Comparison of ENCODE assay signal across 26 mouse cellular contexts in genomic region chr13:15227641-15228040, GRCm38 (mm10).
DNase-seq lines count a peak whose midpoint lies in the region; ATAC-seq and TF ChIP-seq lines count a peak whose summit lies in the region.
"Had no signal": no experiment of that assay in that cellular context is flagged by ENCODE, and none has a peak within 500 bp of the region (broad histone marks: within the 10 kb centered on the region; RNA-seq: fewer than 3 reads in every experiment).

No protein-coding gene starts in this region.

- H3K4me2 ChIP-seq in heart, postnatal 0 days (ENCODE audit: low read depth, low read length) = no peak overlapping the region
- H3K4me2 ChIP-seq in lung, postnatal 0 days (replicated peaks; ENCODE audit: low read depth, low read length) = no peak overlapping the region
- H3K4me2 ChIP-seq: embryonic facial prominence, embryonic 12.5 days; forebrain, embryonic 12.5 days had no signal

- H3K9ac ChIP-seq in heart, postnatal 0 days (replicated peaks; ENCODE audit: low read depth, low read length) = no peak overlapping the region
- H3K9ac ChIP-seq in lung, postnatal 0 days (replicated peaks; ENCODE audit: low read depth) = no peak overlapping the region
- H3K9ac ChIP-seq: embryonic facial prominence, embryonic 12.5 days; forebrain, embryonic 12.5 days had no signal

- TF ChIP-seq CTCF in heart, postnatal 0 days (IDR thresholded peaks at IDR 0.05; ENCODE audit: low read depth) = no peak
- no peak for TF ChIP-seq CTCF in lung, postnatal 0 days (IDR thresholded peaks at IDR 0.05)

- no peaks in the 10 kb centered on the region for H3K9me3 ChIP-seq in heart, postnatal 0 days (replicated peaks; ENCODE audit: control insufficient read depth, low read length)
- no peaks in the 10 kb centered on the region for H3K9me3 ChIP-seq in heart, embryonic 10.5 days
- no peaks in the 10 kb centered on the region for H3K9me3 ChIP-seq in lung, postnatal 0 days (ENCODE audit: low read length)
- H3K9me3 ChIP-seq: embryonic facial prominence, embryonic 12.5 days; forebrain, embryonic 12.5 days; G1E had no signal

- WGBS in heart, postnatal 0 days = 47% methylated on average over 1 of the region's 1 CpGs
- 36% methylated on average over 1 of the region's 1 CpGs for WGBS in heart, embryonic 10.5 days
- 36% methylated on average over 1 of the region's 1 CpGs for WGBS in lung, postnatal 0 days

- ATAC-seq in cerebellum, adult (ENCODE audit: insufficient number of reproducible peaks, low FRiP score, low TSS enrichment) = 0 out of 2 replicates have a peak, but pooled peaks have one; percentile 15
- no peak for ATAC-seq in heart, postnatal 0 days (ENCODE audit: insufficient read depth, low read depth)
- no peak for ATAC-seq in lung, postnatal 0 days
- ATAC-seq in neutrophil, adult 5-6 weeks (ENCODE audit: extremely low read depth, insufficient number of reproducible peaks, low FRiP score, poor library complexity, severe bottlenecking) = peak; percentile 6; the same call in 1 of the 2 replicates
- ATAC-seq: activated CD4-positive, CD25-positive, alpha-beta regulatory T cell, adult 4 months; CD4-positive, CD25-positive, alpha-beta regulatory T cell, adult 4 months; forebrain, embryonic 14.5 days; forebrain, embryonic 16.5 days; Patski had no signal

- DNase-seq in cerebellum, postnatal 10 days = no peak
- peak; percentile 100 for DNase-seq in heart, postnatal 0 days (ENCODE audit: low spot score)
- no peak for DNase-seq in heart, embryonic 10.5 days (ENCODE audit: low spot score)
- peak; percentile 98 for DNase-seq in lung, postnatal 0 days (ENCODE audit: low spot score)
- DNase-seq in lung, postnatal 14 days = no peak
- DNase-seq: adrenal gland, adult 8-10 months; adrenal gland, postnatal 14 days; adrenal gland, postnatal 36 days; B cell, adult 2 months; cerebellum, adult 11 months; cerebellum, adult 18-20 months; cerebellum, adult 8-10 months; cerebellum, adult 9-11 months; cerebellum, postnatal 25 days had no signal

- TF ChIP-seq EP300 in heart, postnatal 0 days (IDR thresholded peaks at IDR 0.05; ENCODE audit: low read depth) = no peak
- TF ChIP-seq EP300 in lung, postnatal 0 days (IDR thresholded peaks at IDR 0.05) = no peak

- no peak overlapping the region for H3K4me3 ChIP-seq in heart, postnatal 0 days (ENCODE audit: low read depth, low read length)
- H3K4me3 ChIP-seq in heart, embryonic 10.5 days = no peak overlapping the region
- H3K4me3 ChIP-seq in lung, postnatal 0 days (ENCODE audit: low read depth, low read length) = no peak overlapping the region
- H3K4me3 ChIP-seq: embryonic facial prominence, embryonic 10.5 days; embryonic facial prominence, embryonic 12.5 days; forebrain, embryonic 12.5 days had no signal

- no peaks in the 10 kb centered on the region for H3K36me3 ChIP-seq in heart, postnatal 0 days (replicated peaks; ENCODE audit: control insufficient read depth, insufficient read depth, low read length)
- H3K36me3 ChIP-seq in heart, embryonic 10.5 days = no peaks in the 10 kb centered on the region
- H3K36me3 ChIP-seq in lung, postnatal 0 days (ENCODE audit: insufficient read depth, low read length) = no peaks in the 10 kb centered on the region
- H3K36me3 ChIP-seq: embryonic facial prominence, embryonic 10.5 days; embryonic facial prominence, embryonic 12.5 days; forebrain, embryonic 12.5 days; G1E had no signal

- no peaks in the 10 kb centered on the region for H3K4me1 ChIP-seq in heart, postnatal 0 days (ENCODE audit: control insufficient read depth, insufficient read depth)
- H3K4me1 ChIP-seq in heart, embryonic 10.5 days = no peaks in the 10 kb centered on the region
- H3K4me1 ChIP-seq in lung, postnatal 0 days (ENCODE audit: insufficient read depth, low read depth, low read length) = no peaks in the 10 kb centered on the region
- H3K4me1 ChIP-seq: embryonic facial prominence, embryonic 10.5 days; embryonic facial prominence, embryonic 12.5 days; forebrain, embryonic 12.5 days had no signal

- H3K27me3 ChIP-seq in heart, postnatal 0 days (ENCODE audit: control insufficient read depth, insufficient read depth, low read length) = no peaks in the 10 kb centered on the region
- H3K27me3 ChIP-seq in heart, embryonic 10.5 days (ENCODE audit: insufficient read depth, poor library complexity, severe bottlenecking) = no peaks in the 10 kb centered on the region
- no peaks in the 10 kb centered on the region for H3K27me3 ChIP-seq in lung, postnatal 0 days (replicated peaks; ENCODE audit: insufficient read depth, low read length)
- H3K27me3 ChIP-seq: CH12.LX; embryonic facial prominence, embryonic 12.5 days; forebrain, embryonic 12.5 days had no signal

- H3K27ac ChIP-seq in heart, postnatal 0 days (ENCODE audit: low read depth) = no peak overlapping the region
- H3K27ac ChIP-seq in heart, embryonic 10.5 days = no peak overlapping the region
- H3K27ac ChIP-seq in lung, postnatal 0 days (ENCODE audit: low read length) = no peak overlapping the region
- H3K27ac ChIP-seq: embryonic facial prominence, embryonic 10.5 days; embryonic facial prominence, embryonic 12.5 days; forebrain, embryonic 12.5 days had no signal

Comparison
In these comparisons a context has a peak if more than half of its experiments do, and no peak if none do; other contexts are left out.
1. DNase-seq: peak in heart, postnatal 0 days (single experiment) and lung, postnatal 0 days (single experiment); none in cerebellum, postnatal 10 days (0 of 2), heart, embryonic 10.5 days (single experiment) and lung, postnatal 14 days (single experiment).
2. ATAC-seq: peak in cerebellum, adult (single experiment) and neutrophil, adult 5-6 weeks (single experiment); none in heart, postnatal 0 days (single experiment) and lung, postnatal 0 days (single experiment).